ENCODE assay signal across 8 mouse cellular contexts in genomic region chr2:164832032-164832747, GRCm38 (mm10). TPM values are rescaled to one million over a fixed set of nuclear protein-coding genes. Genes with fewer than 3 reads are reported as not detected.
A peak's percentile ranks its signal among the peaks of the same experiment; 100 is the strongest.
DNase-seq lines count a peak whose midpoint lies in the region; ATAC-seq and TF ChIP-seq lines count a peak whose summit lies in the region.

No protein-coding gene starts in this region.

- TF ChIP-seq EP300 in heart, adult 2 months (IDR thresholded peaks at IDR 0.05; ENCODE audit: insufficient read depth, low read depth, low read length) = no peak
- TF ChIP-seq EP300 in liver, postnatal 0 days (IDR thresholded peaks at IDR 0.05; ENCODE audit: low read depth) = no peak

- peak overlapping the region; percentile 98 for H3K4me2 ChIP-seq in forebrain, embryonic 16.5 days (ENCODE audit: low read length)
- peak overlapping the region; percentile 98 for H3K4me2 ChIP-seq in liver, postnatal 0 days (ENCODE audit: low read depth, low read length)

- no peaks in the 10 kb centered on the region for H3K27me3 ChIP-seq in heart, adult 2 months (ENCODE audit: control insufficient read depth, insufficient read depth, low read length)
- no peaks in the 10 kb centered on the region for H3K27me3 ChIP-seq in forebrain, embryonic 16.5 days (replicated peaks; ENCODE audit: control insufficient read depth, insufficient read depth, low read length)
- H3K27me3 ChIP-seq in liver, postnatal 0 days (ENCODE audit: insufficient read depth, low read length) = no peaks in the 10 kb centered on the region

- no peaks in the 10 kb centered on the region for H3K79me2 ChIP-seq in heart, adult 2 months (replicated peaks; ENCODE audit: control insufficient read depth, insufficient read depth, low read length)

- intact Hi-C loops in heart, adult 2 months (cut with DNase I) = loop anchor here (2.0 to 10.0 kb wide), 2 partner anchors 49 to 203 kb away; partner anchors contain the start of gene Ncoa5

- 53% methylated on average over 16 of the region's 16 CpGs for WGBS in heart, adult 2 months
- WGBS in forebrain, embryonic 16.5 days = 61% methylated on average over 16 of the region's 16 CpGs
- WGBS in liver, postnatal 0 days (ENCODE audit: insufficient replicate concordance) = 60% methylated on average over 16 of the region's 16 CpGs

- H3K4me3 ChIP-seq in heart, adult 2 months = peak overlapping the region; percentile 92
- peak overlapping the region; percentile 82 for H3K4me3 ChIP-seq in forebrain, embryonic 16.5 days (replicated peaks; ENCODE audit: low read length)
- peak overlapping the region; percentile 60 for H3K4me3 ChIP-seq in liver, postnatal 0 days (ENCODE audit: low read depth, low read length)

- TF ChIP-seq POLR2A in heart, adult 2 months (IDR thresholded peaks at IDR 0.05; ENCODE audit: insufficient read depth, low read depth, low read length) = no peak

- no peak for TF ChIP-seq CTCF in heart, adult 2 months (IDR thresholded peaks at IDR 0.05)
- TF ChIP-seq CTCF in liver, postnatal 0 days (IDR thresholded peaks at IDR 0.05; ENCODE audit: low read depth) = no peak

- H3K4me1 ChIP-seq in heart, adult 2 months (ENCODE audit: control insufficient read depth, insufficient read depth, low read length) = peaks cover 7% of the 10 kb centered on the region
- H3K4me1 ChIP-seq in forebrain, embryonic 16.5 days (replicated peaks; ENCODE audit: control insufficient read depth, insufficient read depth, low read length) = peaks cover 20% of the 10 kb centered on the region
- H3K4me1 ChIP-seq in liver, postnatal 0 days (ENCODE audit: insufficient read depth) = peaks cover 16% of the 10 kb centered on the region

- no peaks in the 10 kb centered on the region for H3K9me3 ChIP-seq in forebrain, embryonic 16.5 days (ENCODE audit: control insufficient read depth, low read length)
- H3K9me3 ChIP-seq in liver, postnatal 0 days (ENCODE audit: low read length) = no peaks in the 10 kb centered on the region

- no peak for DNase-seq in heart, adult 2 months
- DNase-seq in heart, postnatal 4 days = no peak
- no peak for DNase-seq in liver, postnatal 0 days
- DNase-seq in natural killer cell, adult 2 months (ENCODE audit: low spot score in 2 of 2) = no peak
- no peak for DNase-seq in embryo, embryonic 10 days (ENCODE audit: low spot score)
- DNase-seq in urinary bladder, postnatal 4 days (ENCODE audit: low spot score in 2 of 2) = no peak

- no peaks in the 10 kb centered on the region for H3K36me3 ChIP-seq in heart, adult 2 months (ENCODE audit: control insufficient read depth, insufficient read depth, low read length)
- peaks cover 8% of the 10 kb centered on the region; the same call in 1 of the 2 replicates for H3K36me3 ChIP-seq in forebrain, embryonic 16.5 days (ENCODE audit: control insufficient read depth, insufficient read depth)
- H3K36me3 ChIP-seq in liver, postnatal 0 days (replicated peaks; ENCODE audit: insufficient read depth, low read length) = peaks cover 13% of the 10 kb centered on the region

- H3K9ac ChIP-seq in heart, adult 2 months (ENCODE audit: low read depth, low read length) = peak overlapping the region; percentile 48
- H3K9ac ChIP-seq in forebrain, embryonic 16.5 days (replicated peaks; ENCODE audit: low read depth, low read length) = peak overlapping the region; percentile 86
- H3K9ac ChIP-seq in liver, postnatal 0 days (replicated peaks) = no peak overlapping the region

- peak overlapping the region; percentile 99 for H3K27ac ChIP-seq in heart, adult 2 months
- H3K27ac ChIP-seq in forebrain, embryonic 16.5 days (ENCODE audit: low read length) = peak overlapping the region; percentile 82
- H3K27ac ChIP-seq in liver, postnatal 0 days (ENCODE audit: low read depth) = peak overlapping the region; percentile 88; the same call in 1 of the 2 replicates

- peak; percentile 1 for ATAC-seq in CD4-positive, CD25-positive, alpha-beta regulatory T cell, adult 4 months
- ATAC-seq in forebrain, embryonic 16.5 days = no peak
- ATAC-seq in liver, postnatal 0 days = no peak

RNA-seq across cellular contexts. Expression of gene Ctsa, which starts 0.5 kb away (rescaled TPM):
- 10 to 100 TPM; 94.3 to 99.8 TPM for total RNA-seq in heart, adult 2 months (2021)
- 200 and 232 TPM in 2 replicates for polyA plus RNA-seq in heart, adult 2 months (2012; rRNA removed)
- total RNA-seq in heart, postnatal 4 days (2021) = 100 to 1,000 TPM; 101 to 104 TPM
- 100 to 1,000 TPM; 211 to 247 TPM for polyA plus RNA-seq in CD4-positive, CD25-positive, alpha-beta regulatory T cell, adult 4 months (2017; shearing (Covaris generic))
- 98.9 and 102 TPM in 2 replicates for polyA plus RNA-seq in forebrain, embryonic 16.5 days (2015; fragmentation: Nextera tagmentation; extraction: Ambion mirVana)
- 101 and 109 TPM in 2 replicates for polyA plus RNA-seq in liver, postnatal 0 days (2015; fragmentation: Nextera tagmentation; extraction: Ambion mirVana)

RNA-seq across cellular contexts. Expression of gene Neurl2, which starts 1.1 kb away (rescaled TPM):
- 10 to 100 TPM; 47.2 to 49.2 TPM for total RNA-seq in heart, adult 2 months (2021)
- polyA plus RNA-seq in heart, adult 2 months (2012; rRNA removed) = 54.2 and 54.8 TPM in 2 replicates
- total RNA-seq in heart, postnatal 4 days (2021) = 10 to 100 TPM; 33.3 to 34.0 TPM
- 1 to 10 TPM in 1 of 2 experiments, under 1 TPM in 1; 0.65 to 1.6 TPM for polyA plus RNA-seq in CD4-positive, CD25-positive, alpha-beta regulatory T cell, adult 4 months (2017; shearing (Covaris generic))
- 5.9 and 7.0 TPM in 2 replicates for polyA plus RNA-seq in forebrain, embryonic 16.5 days (2015; fragmentation: Nextera tagmentation; extraction: Ambion mirVana)
- 2.5 and 3.1 TPM in 2 replicates for polyA plus RNA-seq in liver, postnatal 0 days (2015; fragmentation: Nextera tagmentation; extraction: Ambion mirVana)

RNA-seq across cellular contexts. Expression of gene Spata25, which starts 3.9 kb away (rescaled TPM):
- under 1 TPM; 0.60 to 0.68 TPM for total RNA-seq in heart, adult 2 months (2021)
- 0.23 TPM in 1 of 2 replicates, not detected in the other for polyA plus RNA-seq in heart, adult 2 months (2012; rRNA removed)
- 1 to 10 TPM in 1 of 2 experiments, under 1 TPM in 1; 0.92 to 1.9 TPM for total RNA-seq in heart, postnatal 4 days (2021)
- not detected for polyA plus RNA-seq in CD4-positive, CD25-positive, alpha-beta regulatory T cell, adult 4 months (2017; shearing (Covaris generic))
- polyA plus RNA-seq in forebrain, embryonic 16.5 days (2015; fragmentation: Nextera tagmentation; extraction: Ambion mirVana) = 0.47 TPM in 1 of 2 replicates, not detected in the other
- not detected in 2 replicates for polyA plus RNA-seq in liver, postnatal 0 days (2015; fragmentation: Nextera tagmentation; extraction: Ambion mirVana)

RNA-seq across cellular contexts. Expression of gene Zswim1, which starts 9.7 kb away (rescaled TPM):
- 1 to 10 TPM; 4.5 to 5.3 TPM for total RNA-seq in heart, adult 2 months (2021)
- polyA plus RNA-seq in heart, adult 2 months (2012; rRNA removed) = 5.1 and 6.4 TPM in 2 replicates
- 1 to 10 TPM; 5.0 to 5.8 TPM for total RNA-seq in heart, postnatal 4 days (2021)
- polyA plus RNA-seq in CD4-positive, CD25-positive, alpha-beta regulatory T cell, adult 4 months (2017; shearing (Covaris generic)) = 10 to 100 TPM; 20.9 to 30.5 TPM
- 24.2 and 26.8 TPM in 2 replicates for polyA plus RNA-seq in forebrain, embryonic 16.5 days (2015; fragmentation: Nextera tagmentation; extraction: Ambion mirVana)
- 3.1 TPM in 2 replicates for polyA plus RNA-seq in liver, postnatal 0 days (2015; fragmentation: Nextera tagmentation; extraction: Ambion mirVana)

RNA-seq across cellular contexts. Expression of gene Pltp, which starts 25.3 kb away (rescaled TPM):
- total RNA-seq in heart, adult 2 months (2021) = 10 to 100 TPM; 33.8 to 36.1 TPM
- 57.4 and 71.2 TPM in 2 replicates for polyA plus RNA-seq in heart, adult 2 months (2012; rRNA removed)
- 10 to 100 TPM; 13.2 to 20.5 TPM for total RNA-seq in heart, postnatal 4 days (2021)
- under 1 TPM; 0.34 to 0.98 TPM for polyA plus RNA-seq in CD4-positive, CD25-positive, alpha-beta regulatory T cell, adult 4 months (2017; shearing (Covaris generic))
- polyA plus RNA-seq in forebrain, embryonic 16.5 days (2015; fragmentation: Nextera tagmentation; extraction: Ambion mirVana) = 45.7 and 63.9 TPM in 2 replicates
- polyA plus RNA-seq in liver, postnatal 0 days (2015; fragmentation: Nextera tagmentation; extraction: Ambion mirVana) = 33.4 and 35.3 TPM in 2 replicates
